Mouse (Mus musculus): ENCODE measurements around the gene Gtf2ird2. TPM values are rescaled to one million over a fixed set of nuclear protein-coding genes. Genes with fewer than 3 reads are reported as not detected.

Gtf2ird2 gene
- polyA plus RNA-seq, 2 experiments: 7.9 to 14.8 TPM

- no peak overlapping the region for H3K9ac ChIP-seq (ENCODE audit: low read depth, low read length, severe bottlenecking)
- no peak for ATAC-seq (ENCODE audit: low FRiP score, low read depth)
- no peaks in the 10 kb centered on the region for H3K27me3 ChIP-seq (ENCODE audit: control insufficient read depth, insufficient read depth, low read length)
- peaks cover 12% of the 10 kb centered on the region for H3K4me1 ChIP-seq (ENCODE audit: control insufficient read depth, insufficient read depth, low read length)
- no peak overlapping the region for H3K27ac ChIP-seq (replicated peaks; ENCODE audit: low read depth, low read length)
- H3K4me2 ChIP-seq (replicated peaks; ENCODE audit: low read depth, low read length, severe bottlenecking): no peak overlapping the region
- 77% methylated on average over 4 of the region's 4 CpGs for WGBS
- no peaks in the 10 kb centered on the region for H3K9me3 ChIP-seq (ENCODE audit: control insufficient read depth, low read length)
- no peak for DNase-seq (ENCODE audit: low spot score)
- H3K4me3 ChIP-seq (replicated peaks; ENCODE audit: low read length): no peak overlapping the region
- no peak for TF ChIP-seq POLR2A (IDR thresholded peaks at IDR 0.05; ENCODE audit: borderline replicate concordance, extremely low read depth, insufficient read depth, insufficient read length)
- H3K36me3 ChIP-seq (ENCODE audit: control insufficient read depth, insufficient read depth, low read length): no peaks in the 10 kb centered on the region
These were observed 3.3 kb downstream of the Gtf2ird2 start for GRCm38 (mm10) chr5:134186961-134187731.

GRCm38 (mm10) chr5:134188571-134188970, 4.8 kb downstream of the Gtf2ird2 start:
- Histone ChIP-seq H3K4me1 (ENCODE audit: control insufficient read depth, insufficient read depth, low read length) (peaks cover 2% of the 10 kb centered on the region), H3K9me3 (ENCODE audit: control insufficient read depth, low read length) (no peaks in the 10 kb centered on the region), H3K4me3 (replicated peaks; ENCODE audit: low read length) (no peak overlapping the region), H3K36me3 (ENCODE audit: control insufficient read depth, insufficient read depth, low read length) (peaks cover 8% of the 10 kb centered on the region; the same call in 1 of the 2 replicates), H3K27me3 (ENCODE audit: control insufficient read depth, insufficient read depth, low read length) (no peaks in the 10 kb centered on the region), H3K9ac (ENCODE audit: low read depth, low read length, severe bottlenecking) (no peak overlapping the region), H3K4me2 (replicated peaks; ENCODE audit: low read depth, low read length, severe bottlenecking) (no peak overlapping the region), H3K27ac (replicated peaks; ENCODE audit: low read depth, low read length) (no peak overlapping the region)
- DNase-seq (ENCODE audit: low spot score) (no peak), ATAC-seq (ENCODE audit: low FRiP score, low read depth) (no peak)
- 65% methylated on average over 7 of the region's 7 CpGs for WGBS
- TF ChIP-seq POLR2A (IDR thresholded peaks at IDR 0.05; ENCODE audit: borderline replicate concordance, extremely low read depth, insufficient read depth, insufficient read length): no peak

GRCm38 (mm10) chr5:134193664-134194063, 9.8 kb downstream of the Gtf2ird2 start:
- no peak for DNase-seq (ENCODE audit: low spot score)
- Histone ChIP-seq H3K4me1 (ENCODE audit: control insufficient read depth, insufficient read depth, low read length) (no peaks in the 10 kb centered on the region), H3K4me3 (replicated peaks; ENCODE audit: low read length) (no peak overlapping the region), H3K4me2 (replicated peaks; ENCODE audit: low read depth, low read length, severe bottlenecking) (no peak overlapping the region), H3K27ac (replicated peaks; ENCODE audit: low read depth, low read length) (no peak overlapping the region), H3K9ac (ENCODE audit: low read depth, low read length, severe bottlenecking) (no peak overlapping the region), H3K9me3 (ENCODE audit: control insufficient read depth, low read length) (no peaks in the 10 kb centered on the region), H3K36me3 (ENCODE audit: control insufficient read depth, insufficient read depth, low read length) (peaks cover 26% of the 10 kb centered on the region), H3K27me3 (ENCODE audit: control insufficient read depth, insufficient read depth, low read length) (no peaks in the 10 kb centered on the region)
- no peak for TF ChIP-seq POLR2A (IDR thresholded peaks at IDR 0.05; ENCODE audit: borderline replicate concordance, extremely low read depth, insufficient read depth, insufficient read length)
- 79% methylated on average over 8 of the region's 8 CpGs for WGBS
- ATAC-seq (ENCODE audit: low FRiP score, low read depth): no peak

GRCm38 (mm10) chr5:134206721-134207120, 22.9 kb downstream of the Gtf2ird2 start:
- Histone ChIP-seq H3K9ac (ENCODE audit: low read depth, low read length, severe bottlenecking) (no peak overlapping the region), H3K4me1 (ENCODE audit: control insufficient read depth, insufficient read depth, low read length) (no peaks in the 10 kb centered on the region), H3K4me2 (replicated peaks; ENCODE audit: low read depth, low read length, severe bottlenecking) (no peak overlapping the region), H3K9me3 (ENCODE audit: control insufficient read depth, low read length) (no peaks in the 10 kb centered on the region), H3K36me3 (ENCODE audit: control insufficient read depth, insufficient read depth, low read length) (peaks cover 10% of the 10 kb centered on the region), H3K27ac (replicated peaks; ENCODE audit: low read depth, low read length) (no peak overlapping the region), H3K27me3 (ENCODE audit: control insufficient read depth, insufficient read depth, low read length) (no peaks in the 10 kb centered on the region), H3K4me3 (replicated peaks; ENCODE audit: low read length) (no peak overlapping the region)
- DNase-seq (ENCODE audit: low spot score): no peak
- WGBS: 78% methylated on average over 10 of the region's 10 CpGs
- ATAC-seq (ENCODE audit: low FRiP score, low read depth): no peak
- TF ChIP-seq POLR2A (IDR thresholded peaks at IDR 0.05; ENCODE audit: borderline replicate concordance, extremely low read depth, insufficient read depth, insufficient read length): no peak

- no peak overlapping the region for H3K27ac ChIP-seq (replicated peaks; ENCODE audit: low read depth, low read length)
- WGBS: 49% methylated on average over 11 of the region's 11 CpGs
- no peaks in the 10 kb centered on the region for H3K4me1 ChIP-seq (ENCODE audit: control insufficient read depth, insufficient read depth, low read length)
- no peak for ATAC-seq (ENCODE audit: low FRiP score, low read depth)
- no peak overlapping the region for H3K4me2 ChIP-seq (replicated peaks; ENCODE audit: low read depth, low read length, severe bottlenecking)
- no peak overlapping the region for H3K4me3 ChIP-seq (replicated peaks; ENCODE audit: low read length)
- H3K36me3 ChIP-seq (ENCODE audit: control insufficient read depth, insufficient read depth, low read length): no peaks in the 10 kb centered on the region
- H3K9ac ChIP-seq (ENCODE audit: low read depth, low read length, severe bottlenecking): no peak overlapping the region
- DNase-seq (ENCODE audit: low spot score): no peak
- no peak for TF ChIP-seq POLR2A (IDR thresholded peaks at IDR 0.05; ENCODE audit: borderline replicate concordance, extremely low read depth, insufficient read depth, insufficient read length)
- H3K9me3 ChIP-seq (ENCODE audit: control insufficient read depth, low read length): no peaks in the 10 kb centered on the region
- H3K27me3 ChIP-seq (ENCODE audit: control insufficient read depth, insufficient read depth, low read length): no peaks in the 10 kb centered on the region
These were observed 26.2 kb downstream of the Gtf2ird2 start for GRCm38 (mm10) chr5:134209931-134210554.

Data from limb, embryonic 14.5 days (tissue).